Mouse (Mus musculus): ENCODE measurements around the gene Zfp78.

The Zfp78 gene

GRCm38 (mm10) chr7:6388971-6389370, 25.9 kb downstream of the Zfp78 start:
- DNase-seq (ENCODE audit: low read depth, low spot score): no peak

- DNase-seq (ENCODE audit: low read depth, low spot score): peak; percentile 17
Observed at GRCm38 (mm10) chr7:6389449-6389848, 26.4 kb downstream of the Zfp78 start.

GRCm38 (mm10) chr7:6397996-6398975, 35.2 kb downstream of the Zfp78 start, which contains the start of gene Smim17:
Smim17 (plus strand) TSS chr7:6398715.
- DNase-seq (ENCODE audit: low read depth, low spot score): peak; percentile 68

GRCm38 (mm10) chr7:6410043-6410442, 47.0 kb downstream of the Zfp78 start, which contains the start of gene Gm20715:
Gm20715 (plus strand) TSS chr7:6410277.
- peak; percentile 98 for DNase-seq (ENCODE audit: low read depth, low spot score)

- peak; percentile 22 for DNase-seq (ENCODE audit: low read depth, low spot score)
Observed at GRCm38 (mm10) chr7:6414626-6415441, 51.8 kb downstream of the Zfp78 start.

GRCm38 (mm10) chr7:6415442-6415787, 52.3 kb downstream of the Zfp78 start:
- no peak for DNase-seq (ENCODE audit: low read depth, low spot score)

- DNase-seq (ENCODE audit: low read depth, low spot score): no peak
Observed at GRCm38 (mm10) chr7:6419894-6420293, 56.8 kb downstream of the Zfp78 start.

- peak; percentile 43 for DNase-seq (ENCODE audit: low read depth, low spot score)
Observed at GRCm38 (mm10) chr7:6429381-6429780, 66.3 kb downstream of the Zfp78 start.

- DNase-seq (ENCODE audit: low read depth, low spot score): peak; percentile 61
Observed at GRCm38 (mm10) chr7:6430342-6430741, 67.3 kb downstream of the Zfp78 start.

Data from ZHBTc4 (cell line).